Mouse (Mus musculus) hindbrain, postnatal 0 days (tissue): ENCODE data around the gene Naa10. TPM values are rescaled to one million over a fixed set of nuclear protein-coding genes. Genes with fewer than 3 reads are reported as not detected.

Source experiments
- ATAC-seq: fragments of 200-750 bp; cut with Nextera tagmentation; 2 replicates; pipeline ENCODE4 v1.8.0; 2017; ENCODE audit warnings: mild to moderate bottlenecking, moderate TSS enrichment, moderate library complexity
- DNase-seq: peaks from one replicate; pipeline ENCODE4 v3.0.0-alpha.2; 2015; ENCODE audit warnings: low spot score
- H3K27ac ChIP-seq: fragments of 300-500 bp; sonication (generic); 2 replicates; pipeline ENCODE4 v1.5.1; 2014; ENCODE audit warnings: mild to moderate bottlenecking
- H3K27me3 ChIP-seq: fragments of 300-500 bp; sonication (generic); 2 replicates; pipeline ENCODE4 v1.6.1; 2014; ENCODE audit warnings: low read length, mixed read lengths; ENCODE audit not compliant: insufficient read depth
- H3K36me3 ChIP-seq: fragments of 300-500 bp; sonication (generic); 2 replicates; pipeline ENCODE4 v1.6.1; 2014; ENCODE audit warnings: low read length, mixed read lengths; ENCODE audit not compliant: insufficient read depth
- H3K4me1 ChIP-seq: fragments of 300-500 bp; sonication (generic); 2 replicates; pipeline ENCODE4 v1.6.1; 2014; ENCODE audit warnings: antibody characterized with exemption, low read length, mixed read lengths; ENCODE audit not compliant: insufficient read depth
- H3K4me2 ChIP-seq: fragments of 300-500 bp; sonication (generic); 2 replicates; pipeline ENCODE4 v1.6.1; 2014; ENCODE audit warnings: low read depth, mild to moderate bottlenecking, low read length, moderate library complexity, mixed read lengths
- H3K4me3 ChIP-seq: fragments of 300-500 bp; sonication (generic); 2 replicates; pipeline ENCODE4 v1.5.1; 2014; ENCODE audit warnings: low read length
- H3K9ac ChIP-seq: fragments of 300-500 bp; sonication (generic); replicated peaks from 2 replicates; pipeline ENCODE4 v1.6.1; 2014; ENCODE audit warnings: mild to moderate bottlenecking, low read length, moderate library complexity, mixed read lengths
- H3K9me3 ChIP-seq: fragments of 300-500 bp; sonication (generic); 2 replicates; pipeline ENCODE4 v1.6.1; 2016; ENCODE audit warnings: low read length, mixed read lengths
- CTCF ChIP-seq: IDR thresholded peaks from 2 replicates; pipeline ENCODE4 v1.5.1; 2016; ENCODE audit warnings: antibody characterized with exemption, control low read depth, low read depth
- WGBS: fragments of 180-500 bp; shearing (Covaris S2); extraction: QIAGEN DNeasy Blood & Tissue Kit; methylation state at CpG from one replicate; pipeline ENCODE4 v1.1.7; 2014; 5-methylcytosine and 5-hydroxymethylcytosine counted together
- polyA plus RNA-seq: library from polyadenylated mRNA; unstranded; fragments of >200 nt; fragmentation: Nextera tagmentation; extraction: Ambion mirVana; gene quantifications from 2 replicates; pipeline ENCODE4 v1.2.1, GENCODE M21; 2015
- total RNA-seq: library from RNA; depleted of rRNA; stranded (reverse); fragments of >200 nt; gene quantifications from 2 replicates; pipeline ENCODE4 v1.2.3, GENCODE M21; 2014

Naa10 gene
- total and polyA plus RNA-seq, 2 experiments from 2014 or later = 79.2 to 104 TPM

GRCm38 (mm10) chrX:73942294-73942693 is 20.6 kb upstream of the Naa10 start:
- Histone ChIP-seq H3K36me3 (peaks cover 14% of the 10 kb centered on the region), H3K27me3 (no peaks in the 10 kb centered on the region), H3K27ac (no peak overlapping the region), H3K9me3 (no peaks in the 10 kb centered on the region), H3K4me1 (no peaks in the 10 kb centered on the region), H3K4me2 (no peak overlapping the region), H3K9ac (no peak overlapping the region), H3K4me3 (no peak overlapping the region)
- no peak for TF ChIP-seq CTCF
- WGBS = 88% methylated on average over 2 of the region's 2 CpGs
- DNase-seq (no peak), ATAC-seq (no peak)

- H3K4me2 ChIP-seq = no peak overlapping the region
- H3K36me3 ChIP-seq = peaks cover 10% of the 10 kb centered on the region
- H3K27me3 ChIP-seq = no peaks in the 10 kb centered on the region
- no peak for ATAC-seq
- H3K4me3 ChIP-seq = no peak overlapping the region
- H3K9ac ChIP-seq = no peak overlapping the region
- DNase-seq = no peak
- no peaks in the 10 kb centered on the region for H3K4me1 ChIP-seq
- no peak overlapping the region for H3K27ac ChIP-seq
- H3K9me3 ChIP-seq = no peaks in the 10 kb centered on the region
- 81% methylated on average over 2 of the region's 2 CpGs for WGBS
- TF ChIP-seq CTCF = no peak
Observed at GRCm38 (mm10) chrX:73941860-73942259, 20.1 kb upstream of the Naa10 start.

- no peaks in the 10 kb centered on the region for H3K4me1 ChIP-seq
- no peak overlapping the region for H3K9ac ChIP-seq
- TF ChIP-seq CTCF = no peak
- H3K27ac ChIP-seq = no peak overlapping the region
- no peak overlapping the region for H3K4me3 ChIP-seq
- DNase-seq (no peak), ATAC-seq (no peak)
- no peak overlapping the region for H3K4me2 ChIP-seq
- no peaks in the 10 kb centered on the region for H3K36me3 ChIP-seq
- no peaks in the 10 kb centered on the region for H3K9me3 ChIP-seq
- no peaks in the 10 kb centered on the region for H3K27me3 ChIP-seq
- WGBS = 74% methylated on average over 2 of the region's 2 CpGs
Observed at GRCm38 (mm10) chrX:73931871-73932270, 10.1 kb upstream of the Naa10 start.

GRCm38 (mm10) chrX:73930402-73931062 is 8.8 kb upstream of the Naa10 start, which contains the start of gene Renbp:
TSS of gene Renbp (minus strand) at chrX:73930850.
- Histone ChIP-seq H3K9me3 (no peaks in the 10 kb centered on the region), H3K27ac (no peak within 1 kb of the TSS), H3K9ac (no peak within 1 kb of the TSS), H3K27me3 (no peaks in the 10 kb centered on the region), H3K36me3 (no peaks in the 10 kb centered on the region), H3K4me1 (no peaks in the 10 kb centered on the region), H3K4me2 (peak within 1 kb of the TSS; percentile 37), H3K4me3 (peak within 1 kb of the TSS; percentile 6; the same call in 1 of the 2 replicates)
- DNase-seq (peak; percentile 55), ATAC-seq (peak; percentile 77)
- whole genome bisulfite sequencing = 51% methylated on average over 17 of the region's 17 CpGs
- TF ChIP-seq CTCF = no peak; the same call in 1 of the 2 replicates

GRCm38 (mm10) chrX:73922550-73922882 is 772 bp upstream of the Naa10 start:
- Histone ChIP-seq H3K4me1 (no peaks in the 10 kb centered on the region), H3K9me3 (no peaks in the 10 kb centered on the region), H3K27ac (peak overlapping the region; percentile 73; the same call in 1 of the 2 replicates), H3K36me3 (no peaks in the 10 kb centered on the region), H3K9ac (peak overlapping the region; percentile 54; the same call in 1 of the 2 replicates), H3K4me2 (peak overlapping the region; percentile 63), H3K4me3 (peak overlapping the region; percentile 47), H3K27me3 (no peaks in the 10 kb centered on the region)
- 77% methylated on average over 8 of the region's 8 CpGs for WGBS
- DNase-seq (no peak), ATAC-seq (no peak)
- no peak for TF ChIP-seq CTCF

GRCm38 (mm10) chrX:73921285-73921822 is 390 bp downstream of the Naa10 start:
- peak overlapping the region; percentile 76 for H3K27ac ChIP-seq
- TF ChIP-seq CTCF = no peak
- H3K9ac ChIP-seq = peak overlapping the region; percentile 54
- no peaks in the 10 kb centered on the region for H3K36me3 ChIP-seq
- 28% methylated on average over 34 of the region's 34 CpGs for WGBS
- H3K4me3 ChIP-seq = peak overlapping the region; percentile 47
- H3K9me3 ChIP-seq = no peaks in the 10 kb centered on the region
- DNase-seq (no peak), ATAC-seq (0 out of 2 replicates have a peak, but pooled peaks have one; percentile 21)
- H3K4me2 ChIP-seq = peak overlapping the region; percentile 62
- no peaks in the 10 kb centered on the region for H3K4me1 ChIP-seq
- no peaks in the 10 kb centered on the region for H3K27me3 ChIP-seq

- no peaks in the 10 kb centered on the region for H3K36me3 ChIP-seq
- H3K27me3 ChIP-seq = no peaks in the 10 kb centered on the region
- H3K4me3 ChIP-seq = no peak overlapping the region
- no peaks in the 10 kb centered on the region for H3K9me3 ChIP-seq
- H3K9ac ChIP-seq = no peak overlapping the region
- DNase-seq (no peak), ATAC-seq (no peak)
- no peak for TF ChIP-seq CTCF
- no peak overlapping the region for H3K27ac ChIP-seq
- no peak overlapping the region for H3K4me2 ChIP-seq
- 81% methylated on average over 5 of the region's 5 CpGs for WGBS
- H3K4me1 ChIP-seq = no peaks in the 10 kb centered on the region
Observed at GRCm38 (mm10) chrX:73918631-73919030, 3.1 kb downstream of the Naa10 start.
